Mouse (Mus musculus) large intestine, adult 2 months (tissue): Measurements from ENCODE around the gene Pomgnt1. TPM values are rescaled to one million over a fixed set of nuclear protein-coding genes. Genes with fewer than 3 reads are reported as not detected.

ENCODE experiments used
- polyA plus RNA-seq: library from polyadenylated mRNA; depleted of rRNA; stranded (reverse); fragments of >200 nt; gene quantifications from 2 replicates; pipeline ENCODE4 v1.2.3, GENCODE M21; 2012; rRNA removed

Gene Pomgnt1
- polyA plus RNA-seq, 1 experiment: 23.0 TPM

Other genes starting within 250 kb of the Pomgnt1 start
- not detected in 2 replicates for gene Kncn, start 239.4 kb upstream of the Pomgnt1 start, polyA plus RNA-seq
- gene 6430628N08Rik, start 233.2 kb upstream of the Pomgnt1 start, polyA plus RNA-seq: not detected in 2 replicates
- not detected in 2 replicates for gene Dmbx1, start 183.9 kb upstream of the Pomgnt1 start, polyA plus RNA-seq
- 58.1 and 79.3 TPM in 2 replicates for gene Faah, start 105.9 kb upstream of the Pomgnt1 start, polyA plus RNA-seq
- gene Nsun4, start 70.0 kb upstream of the Pomgnt1 start, polyA plus RNA-seq: 9.2 and 10.9 TPM in 2 replicates
- 240 and 273 TPM in 2 replicates for gene Uqcrh, start 48.8 kb upstream of the Pomgnt1 start, polyA plus RNA-seq
- 41.8 and 58.8 TPM in 2 replicates for gene Lrrc41, start 48.6 kb upstream of the Pomgnt1 start, polyA plus RNA-seq
- 6.2 and 7.0 TPM in 2 replicates for gene Rad54l, start 150 bp upstream of the Pomgnt1 start, polyA plus RNA-seq
- gene Lurap1, start 27.5 kb downstream of the Pomgnt1 start, polyA plus RNA-seq: 0.55 and 0.63 TPM in 2 replicates
- gene Tspan1, start 43.8 kb downstream of the Pomgnt1 start, polyA plus RNA-seq: 109 and 298 TPM in 2 replicates
- not detected in 2 replicates for gene 1700042G07Rik, start 49.5 kb downstream of the Pomgnt1 start, polyA plus RNA-seq
- gene Gm49337, start 49.5 kb downstream of the Pomgnt1 start, polyA plus RNA-seq: not detected in 2 replicates
- 2.7 and 7.4 TPM in 2 replicates for gene Pik3r3, start 97.8 kb downstream of the Pomgnt1 start, polyA plus RNA-seq